Mouse (Mus musculus) neural tube, embryonic 12.5 days (tissue): ENCODE measurements around the gene Mfsd4b1. TPM values are rescaled to one million over a fixed set of nuclear protein-coding genes. Genes with fewer than 3 reads are reported as not detected.

ENCODE experiments used
- ATAC-seq: fragments of 200-750 bp; cut with Nextera tagmentation; 2 replicates; pipeline ENCODE4 v1.8.0; 2017; ENCODE audit warnings: low read depth, mild to moderate bottlenecking, moderate TSS enrichment, moderate library complexity; ENCODE audit not compliant: low FRiP score
- H3K27ac ChIP-seq: fragments of 300-500 bp; sonication (generic); 2 replicates; pipeline ENCODE4 v1.5.1; 2016
- H3K27me3 ChIP-seq: fragments of 300-500 bp; sonication (generic); replicated peaks from 2 replicates; pipeline ENCODE4 v1.6.1; 2016; ENCODE audit warnings: mild to moderate bottlenecking
- H3K36me3 ChIP-seq: fragments of 300-500 bp; sonication (generic); 2 replicates; pipeline ENCODE4 v1.6.1; 2016; ENCODE audit warnings: mild to moderate bottlenecking
- H3K4me1 ChIP-seq: fragments of 300-500 bp; sonication (generic); 2 replicates; pipeline ENCODE4 v1.6.1; 2016
- H3K4me2 ChIP-seq: fragments of 300-500 bp; sonication (generic); replicated peaks from 2 replicates; pipeline ENCODE4 v1.6.1; 2016; ENCODE audit warnings: mild to moderate bottlenecking
- H3K4me3 ChIP-seq: fragments of 300-500 bp; sonication (generic); 2 replicates; pipeline ENCODE4 v1.5.1; 2016
- H3K9ac ChIP-seq: fragments of 300-500 bp; sonication (generic); 2 replicates; pipeline ENCODE4 v1.6.1; 2016; ENCODE audit warnings: mild to moderate bottlenecking
- H3K9me3 ChIP-seq: fragments of 300-500 bp; sonication (generic); 2 replicates; pipeline ENCODE4 v1.6.1; 2016; ENCODE audit warnings: mild to moderate bottlenecking
- WGBS: fragments of 180-500 bp; shearing (Covaris S2); methylation state at CpG from one replicate; pipeline ENCODE4 v1.1.7; 2016; 5-methylcytosine and 5-hydroxymethylcytosine counted together
- polyA plus RNA-seq: library from polyadenylated mRNA; unstranded; fragments of >200 nt; fragmentation: Nextera tagmentation; extraction: Ambion mirVana; gene quantifications from 2 replicates; pipeline ENCODE4 v1.2.1, GENCODE M21; 2016

Mfsd4b1 gene
- polyA plus RNA-seq, 1 experiment from 2014 or later: not detected

- ATAC-seq: no peak
- H3K9me3 ChIP-seq: no peaks in the 10 kb centered on the region
- H3K4me1 ChIP-seq: no peaks in the 10 kb centered on the region
- H3K9ac ChIP-seq: no peak overlapping the region
- H3K27me3 ChIP-seq: no peaks in the 10 kb centered on the region
- H3K4me3 ChIP-seq: no peak overlapping the region
- H3K36me3 ChIP-seq: no peaks in the 10 kb centered on the region
- H3K4me2 ChIP-seq: no peak overlapping the region
- 62% methylated on average over 6 of the region's 6 CpGs for WGBS
- no peak overlapping the region for H3K27ac ChIP-seq
Measured at GRCm38 (mm10) chr10:40058062-40058785, 33.2 kb upstream of the Mfsd4b1 start.

- Histone ChIP-seq H3K4me2 (no peak overlapping the region), H3K27ac (no peak overlapping the region), H3K4me3 (no peak overlapping the region), H3K9ac (no peak overlapping the region), H3K27me3 (no peaks in the 10 kb centered on the region), H3K36me3 (no peaks in the 10 kb centered on the region), H3K9me3 (no peaks in the 10 kb centered on the region), H3K4me1 (no peaks in the 10 kb centered on the region)
- 53% methylated on average over 2 of the region's 2 CpGs for WGBS
- no peak for ATAC-seq
Measured at GRCm38 (mm10) chr10:40057615-40058014, 32.5 kb upstream of the Mfsd4b1 start.

- 92% methylated on average over 8 of the region's 8 CpGs for WGBS
- no peak overlapping the region for H3K27ac ChIP-seq
- no peak overlapping the region for H3K4me2 ChIP-seq
- no peaks in the 10 kb centered on the region for H3K27me3 ChIP-seq
- H3K4me3 ChIP-seq: no peak overlapping the region
- no peak overlapping the region for H3K9ac ChIP-seq
- H3K36me3 ChIP-seq: no peaks in the 10 kb centered on the region
- H3K9me3 ChIP-seq: no peaks in the 10 kb centered on the region
- ATAC-seq: no peak
- H3K4me1 ChIP-seq: no peaks in the 10 kb centered on the region
Measured at GRCm38 (mm10) chr10:40054455-40054854, 29.4 kb upstream of the Mfsd4b1 start.

GRCm38 (mm10) chr10:40053896-40054295, 28.8 kb upstream of the Mfsd4b1 start:
- no peak overlapping the region for H3K27ac ChIP-seq
- 90% methylated on average over 4 of the region's 4 CpGs for WGBS
- H3K9ac ChIP-seq: no peak overlapping the region
- H3K4me2 ChIP-seq: no peak overlapping the region
- ATAC-seq: no peak
- H3K9me3 ChIP-seq: no peaks in the 10 kb centered on the region
- no peaks in the 10 kb centered on the region for H3K4me1 ChIP-seq
- no peak overlapping the region for H3K4me3 ChIP-seq
- no peaks in the 10 kb centered on the region for H3K27me3 ChIP-seq
- H3K36me3 ChIP-seq: no peaks in the 10 kb centered on the region

GRCm38 (mm10) chr10:40053257-40053895, 28.3 kb upstream of the Mfsd4b1 start:
- H3K4me1 ChIP-seq: no peaks in the 10 kb centered on the region
- H3K36me3 ChIP-seq: no peaks in the 10 kb centered on the region
- H3K4me2 ChIP-seq: no peak overlapping the region
- no peak for ATAC-seq
- 62% methylated on average over 3 of the region's 3 CpGs for WGBS
- no peak overlapping the region for H3K27ac ChIP-seq
- no peak overlapping the region for H3K4me3 ChIP-seq
- no peak overlapping the region for H3K9ac ChIP-seq
- H3K27me3 ChIP-seq: no peaks in the 10 kb centered on the region
- no peaks in the 10 kb centered on the region for H3K9me3 ChIP-seq

- no peaks in the 10 kb centered on the region for H3K36me3 ChIP-seq
- no peak overlapping the region for H3K4me3 ChIP-seq
- no peak overlapping the region for H3K27ac ChIP-seq
- H3K9me3 ChIP-seq: no peaks in the 10 kb centered on the region
- H3K27me3 ChIP-seq: no peaks in the 10 kb centered on the region
- 88% methylated on average over 3 of the region's 3 CpGs for WGBS
- no peak overlapping the region for H3K4me2 ChIP-seq
- H3K4me1 ChIP-seq: no peaks in the 10 kb centered on the region
- ATAC-seq: no peak
- no peak overlapping the region for H3K9ac ChIP-seq
Measured at GRCm38 (mm10) chr10:40051997-40052396, 26.9 kb upstream of the Mfsd4b1 start.

GRCm38 (mm10) chr10:40050763-40051162, 25.7 kb upstream of the Mfsd4b1 start:
- no peak overlapping the region for H3K4me2 ChIP-seq
- H3K27me3 ChIP-seq: no peaks in the 10 kb centered on the region
- H3K4me3 ChIP-seq: no peak overlapping the region
- H3K9me3 ChIP-seq: no peaks in the 10 kb centered on the region
- H3K9ac ChIP-seq: no peak overlapping the region
- ATAC-seq: no peak
- WGBS: 86% methylated on average over 2 of the region's 2 CpGs
- H3K36me3 ChIP-seq: no peaks in the 10 kb centered on the region
- H3K27ac ChIP-seq: no peak overlapping the region
- H3K4me1 ChIP-seq: no peaks in the 10 kb centered on the region

- Histone ChIP-seq H3K27ac (no peak overlapping the region), H3K4me1 (no peaks in the 10 kb centered on the region), H3K9ac (no peak overlapping the region), H3K27me3 (no peaks in the 10 kb centered on the region), H3K4me3 (no peak overlapping the region), H3K9me3 (no peaks in the 10 kb centered on the region), H3K4me2 (no peak overlapping the region), H3K36me3 (no peaks in the 10 kb centered on the region)
- no peak for ATAC-seq
- WGBS: 14% methylated on average over 4 of the region's 4 CpGs
Measured at GRCm38 (mm10) chr10:40041339-40041738, 16.3 kb upstream of the Mfsd4b1 start.

- Histone ChIP-seq H3K9ac (no peak overlapping the region), H3K4me2 (no peak overlapping the region), H3K27ac (no peak overlapping the region), H3K4me1 (no peaks in the 10 kb centered on the region), H3K4me3 (no peak overlapping the region), H3K36me3 (no peaks in the 10 kb centered on the region), H3K9me3 (no peaks in the 10 kb centered on the region), H3K27me3 (no peaks in the 10 kb centered on the region)
- 78% methylated on average over 24 of the region's 24 CpGs for WGBS
- ATAC-seq: no peak
Measured at GRCm38 (mm10) chr10:40036686-40037560, 11.9 kb upstream of the Mfsd4b1 start.

GRCm38 (mm10) chr10:40034956-40035355, 9.9 kb upstream of the Mfsd4b1 start:
- Histone ChIP-seq H3K9me3 (no peaks in the 10 kb centered on the region), H3K36me3 (no peaks in the 10 kb centered on the region), H3K4me1 (no peaks in the 10 kb centered on the region), H3K4me3 (no peak overlapping the region), H3K9ac (no peak overlapping the region), H3K27me3 (no peaks in the 10 kb centered on the region), H3K4me2 (no peak overlapping the region), H3K27ac (no peak overlapping the region)
- no peak for ATAC-seq
- 94% methylated on average over 6 of the region's 6 CpGs for WGBS

- Histone ChIP-seq H3K4me1 (no peaks in the 10 kb centered on the region), H3K4me2 (no peak overlapping the region), H3K36me3 (no peaks in the 10 kb centered on the region), H3K9ac (no peak overlapping the region), H3K27me3 (no peaks in the 10 kb centered on the region), H3K9me3 (no peaks in the 10 kb centered on the region), H3K27ac (no peak overlapping the region), H3K4me3 (no peak overlapping the region)
- WGBS: 86% methylated on average over 2 of the region's 2 CpGs
- ATAC-seq: no peak
Measured at GRCm38 (mm10) chr10:40032897-40033296, 7.8 kb upstream of the Mfsd4b1 start.

- WGBS: 90% methylated on average over 6 of the region's 6 CpGs
- Histone ChIP-seq H3K27me3 (no peaks in the 10 kb centered on the region), H3K4me3 (no peak overlapping the region), H3K4me2 (no peak overlapping the region), H3K27ac (no peak overlapping the region), H3K4me1 (no peaks in the 10 kb centered on the region), H3K9me3 (0 out of 2 replicates have a peak, but pooled peaks cover 7% of the 10 kb centered on the region), H3K9ac (no peak overlapping the region), H3K36me3 (no peaks in the 10 kb centered on the region)
- no peak for ATAC-seq
Measured at GRCm38 (mm10) chr10:40030716-40031115, 5.6 kb upstream of the Mfsd4b1 start.
